Mouse (Mus musculus) megakaryocyte, embryonic 14.5 days (primary cell): ENCODE data around the gene Hyal3.

Experiments
- FLI1 ChIP-seq: IDR thresholded peaks from 2 replicates; pipeline ENCODE4 v1.6.1; 2012; ENCODE audit warnings: low read length, inconsistent platforms, mixed read lengths
- GATA1 ChIP-seq: IDR thresholded peaks from 3 replicates; pipeline ENCODE4 v1.6.1; 2012; ENCODE audit warnings: mixed read lengths, low read length, inconsistent platforms, borderline replicate concordance

- no peak for TF ChIP-seq GATA1
- TF ChIP-seq FLI1: no peak
Measured at GRCm38 (mm10) chr9:107580501-107581317, at the start of gene Hyal3.
